12 mouse cellular contexts compared by ENCODE assay signal in genomic region chr2:18206811-18207210, GRCm38 (mm10).
DNase-seq lines count a peak whose midpoint lies in the region; ATAC-seq and TF ChIP-seq lines count a peak whose summit lies in the region.
"Had no signal": no experiment of that assay in that cellular context is flagged by ENCODE, and none has a peak within 500 bp of the region (broad histone marks: within the 10 kb centered on the region; RNA-seq: fewer than 3 reads in every experiment).

No protein-coding gene starts in this region.

- WGBS in limb, embryonic 12.5 days, result 82% methylated on average over 10 of the region's 10 CpGs
- 96% methylated on average over 10 of the region's 10 CpGs for WGBS in limb, embryonic 10.5 days
- 76% methylated on average over 10 of the region's 10 CpGs for WGBS in forebrain, embryonic 12.5 days
- WGBS in hindbrain, embryonic 15.5 days, result 61% methylated on average over 10 of the region's 10 CpGs

- no peak overlapping the region for H3ac ChIP-seq in myocyte (ENCODE audit: control insufficient read depth, insufficient read length)

- H3K4me2 ChIP-seq in limb, embryonic 12.5 days, result no peak overlapping the region
- H3K4me2 ChIP-seq in forebrain, embryonic 12.5 days, result no peak overlapping the region
- H3K4me2 ChIP-seq in hindbrain, embryonic 15.5 days, result no peak overlapping the region
- no peak overlapping the region for H3K4me2 ChIP-seq in myocyte (ENCODE audit: low read depth)
- H3K4me2 ChIP-seq: stomach, embryonic 15.5 days had no signal

- no peak for DNase-seq in limb, embryonic 10.5 days (ENCODE audit: low spot score)
- DNase-seq in adrenal gland, adult (ENCODE audit: inconsistent age in 2 of 2, low spot score in 1 of 2), result no peak
- no peak for DNase-seq in spleen, adult 18-20 months
- DNase-seq: heart, adult 18-20 months; lung, adult 2 months had no signal

- H3K4me1 ChIP-seq in limb, embryonic 12.5 days (replicated peaks), result 0 out of 2 replicates have a peak, but pooled peaks cover 4% of the 10 kb centered on the region
- no peaks in the 10 kb centered on the region for H3K4me1 ChIP-seq in limb, embryonic 10.5 days
- peaks cover 4% of the 10 kb centered on the region; the same call in 1 of the 2 replicates for H3K4me1 ChIP-seq in forebrain, embryonic 12.5 days
- peaks cover 4% of the 10 kb centered on the region for H3K4me1 ChIP-seq in hindbrain, embryonic 15.5 days (replicated peaks)
- H3K4me1 ChIP-seq: megakaryocyte, embryonic 14.5 days; stomach, embryonic 15.5 days had no signal

- no peaks in the 10 kb centered on the region for H3K79me2 ChIP-seq in myocyte (ENCODE audit: control insufficient read depth, insufficient read depth)

- TF ChIP-seq POLR2A in myocyte (IDR thresholded peaks at IDR 0.05; ENCODE audit: insufficient read length, low read depth), result no peak

- peaks cover 81% of the 10 kb centered on the region for H3K36me3 ChIP-seq in limb, embryonic 12.5 days
- H3K36me3 ChIP-seq in limb, embryonic 10.5 days, result peaks cover 97% of the 10 kb centered on the region
- H3K36me3 ChIP-seq in forebrain, embryonic 12.5 days (replicated peaks), result peaks cover 68% of the 10 kb centered on the region
- H3K36me3 ChIP-seq in hindbrain, embryonic 15.5 days, result peaks cover 41% of the 10 kb centered on the region
- peaks cover 46% of the 10 kb centered on the region for H3K36me3 ChIP-seq in myocyte (ENCODE audit: control insufficient read depth, insufficient read depth)

- no peaks in the 10 kb centered on the region for H3K9me3 ChIP-seq in limb, embryonic 12.5 days
- no peaks in the 10 kb centered on the region for H3K9me3 ChIP-seq in limb, embryonic 10.5 days (replicated peaks)
- no peaks in the 10 kb centered on the region for H3K9me3 ChIP-seq in forebrain, embryonic 12.5 days
- H3K9me3 ChIP-seq in hindbrain, embryonic 15.5 days, result no peaks in the 10 kb centered on the region
- H3K9me3 ChIP-seq: megakaryocyte, embryonic 14.5 days; stomach, embryonic 15.5 days had no signal

- ATAC-seq in limb, embryonic 12.5 days (ENCODE audit: insufficient number of reproducible peaks, insufficient read depth, low FRiP score, low TSS enrichment, low read depth), result no peak
- ATAC-seq in forebrain, embryonic 12.5 days (ENCODE audit: low FRiP score), result peak; percentile 62
- peak; percentile 54 for ATAC-seq in hindbrain, embryonic 15.5 days (ENCODE audit: low FRiP score, low read depth)

- no peaks in the 10 kb centered on the region for H3K27me3 ChIP-seq in limb, embryonic 12.5 days
- no peaks in the 10 kb centered on the region for H3K27me3 ChIP-seq in limb, embryonic 10.5 days (ENCODE audit: low read depth, poor library complexity, severe bottlenecking)
- H3K27me3 ChIP-seq in forebrain, embryonic 12.5 days, result no peaks in the 10 kb centered on the region
- no peaks in the 10 kb centered on the region for H3K27me3 ChIP-seq in hindbrain, embryonic 15.5 days
- H3K27me3 ChIP-seq in myocyte (ENCODE audit: control insufficient read depth, insufficient read depth, insufficient read length), result no peaks in the 10 kb centered on the region
- H3K27me3 ChIP-seq: megakaryocyte, embryonic 14.5 days; stomach, embryonic 15.5 days had no signal

- no peak overlapping the region for H3K9ac ChIP-seq in limb, embryonic 12.5 days (replicated peaks)
- no peak overlapping the region for H3K9ac ChIP-seq in forebrain, embryonic 12.5 days
- no peak overlapping the region for H3K9ac ChIP-seq in hindbrain, embryonic 15.5 days
- H3K9ac ChIP-seq: stomach, embryonic 15.5 days had no signal

- H3K4me3 ChIP-seq in limb, embryonic 12.5 days (replicated peaks), result no peak overlapping the region
- no peak overlapping the region for H3K4me3 ChIP-seq in limb, embryonic 10.5 days
- H3K4me3 ChIP-seq in forebrain, embryonic 12.5 days (replicated peaks), result no peak overlapping the region
- H3K4me3 ChIP-seq in hindbrain, embryonic 15.5 days, result no peak overlapping the region
- no peak overlapping the region for H3K4me3 ChIP-seq in myocyte
- H3K4me3 ChIP-seq: megakaryocyte, embryonic 14.5 days; stomach, embryonic 15.5 days had no signal

- H3K27ac ChIP-seq in limb, embryonic 12.5 days, result 0 out of 2 replicates have a peak overlapping the region, but pooled peaks have one; percentile 45
- H3K27ac ChIP-seq in limb, embryonic 10.5 days, result no peak overlapping the region
- peak overlapping the region; percentile 65; the same call in 1 of the 2 replicates for H3K27ac ChIP-seq in forebrain, embryonic 12.5 days
- no peak overlapping the region for H3K27ac ChIP-seq in hindbrain, embryonic 15.5 days (replicated peaks)
- H3K27ac ChIP-seq: kidney, postnatal 0 days; stomach, embryonic 15.5 days had no signal

TF ChIP-seq in myocyte, 11 proteins besides CTCF, POLR2A, EP300 and RAD21:
- TF ChIP-seq POLR2AphosphoS2 (IDR thresholded peaks at IDR 0.05; ENCODE audit: insufficient read length, low read depth) (peak; percentile 44), MYOG (IDR thresholded peaks at IDR 0.05; ENCODE audit: control insufficient read depth in 1 of 3, insufficient read depth in 1 of 3, insufficient read length in 2 of 3, low read depth in 2 of 3) (no peak)

Comparison
In these comparisons a context has a peak if more than half of its experiments do, and no peak if none do; other contexts are left out.
1. H3K27ac ChIP-seq: peak in limb, embryonic 12.5 days (single experiment) and forebrain, embryonic 12.5 days (single experiment); none in limb, embryonic 10.5 days (single experiment) and hindbrain, embryonic 15.5 days (single experiment).